Mouse (Mus musculus) embryonic facial prominence, embryonic 15.5 days (tissue): ENCODE measurements around the gene Stx19. TPM values are rescaled to one million over a fixed set of nuclear protein-coding genes. Genes with fewer than 3 reads are reported as not detected.
A peak's percentile ranks its signal among the peaks of the same experiment; 100 is the strongest.

ENCODE experiments used
- ATAC-seq: fragments of 200-750 bp; cut with Nextera tagmentation; 2 replicates; pipeline ENCODE4 v1.8.0; 2017; ENCODE audit warnings: low read depth, moderate TSS enrichment; ENCODE audit not compliant: insufficient number of reproducible peaks, low FRiP score, low TSS enrichment
- H3K27ac ChIP-seq: fragments of 300-500 bp; sonication (generic); replicated peaks from 2 replicates; pipeline ENCODE4 v1.5.1; 2015; ENCODE audit warnings: mild to moderate bottlenecking, inconsistent platforms
- H3K27me3 ChIP-seq: fragments of 300-500 bp; sonication (generic); 2 replicates; pipeline ENCODE4 v1.6.1; 2015; ENCODE audit warnings: inconsistent platforms
- H3K36me3 ChIP-seq: fragments of 300-500 bp; sonication (generic); 2 replicates; pipeline ENCODE4 v1.6.1; 2015; ENCODE audit warnings: mild to moderate bottlenecking, inconsistent platforms
- H3K4me1 ChIP-seq: fragments of 300-500 bp; sonication (generic); 2 replicates; pipeline ENCODE4 v1.6.1; 2015; ENCODE audit warnings: inconsistent platforms
- H3K4me2 ChIP-seq: fragments of 300-500 bp; sonication (generic); replicated peaks from 2 replicates; pipeline ENCODE4 v1.6.1; 2015; ENCODE audit warnings: mild to moderate bottlenecking, inconsistent platforms
- H3K4me3 ChIP-seq: fragments of 300-500 bp; sonication (generic); replicated peaks from 2 replicates; pipeline ENCODE4 v1.5.1; 2015; ENCODE audit warnings: mild to moderate bottlenecking, inconsistent platforms
- H3K9ac ChIP-seq: fragments of 300-500 bp; sonication (generic); 2 replicates; pipeline ENCODE4 v1.6.1; 2015; ENCODE audit warnings: inconsistent platforms
- H3K9me3 ChIP-seq: fragments of 300-500 bp; sonication (generic); replicated peaks from 2 replicates; pipeline ENCODE4 v1.6.1; 2016; ENCODE audit warnings: inconsistent platforms
- WGBS: fragments of 180-500 bp; shearing (Covaris S2); methylation state at CpG from one replicate; pipeline ENCODE4 v1.1.7; 2015; 5-methylcytosine and 5-hydroxymethylcytosine counted together
- polyA plus RNA-seq: library from polyadenylated mRNA; unstranded; fragments of >200 nt; fragmentation: Nextera tagmentation; extraction: Ambion mirVana; gene quantifications from 2 replicates; pipeline ENCODE4 v1.2.1, GENCODE M21; 2015

Stx19 gene
- polyA plus RNA-seq, 1 experiment from 2014 or later = 1.9 TPM

- H3K4me3 ChIP-seq = no peak overlapping the region
- H3K27ac ChIP-seq = no peak overlapping the region
- no peaks in the 10 kb centered on the region for H3K4me1 ChIP-seq
- ATAC-seq = peak; percentile 39; the same call in 1 of the 2 replicates
- no peaks in the 10 kb centered on the region for H3K9me3 ChIP-seq
- H3K36me3 ChIP-seq = peaks cover 12% of the 10 kb centered on the region; the same call in 1 of the 2 replicates
- H3K9ac ChIP-seq = no peak overlapping the region
- no peak overlapping the region for H3K4me2 ChIP-seq
- no peaks in the 10 kb centered on the region for H3K27me3 ChIP-seq
- WGBS = 67% methylated on average over 8 of the region's 8 CpGs
These were observed 7.1 kb upstream of the Stx19 start for GRCm38 (mm10) chr16:62807249-62807979.

GRCm38 (mm10) chr16:62810855-62811254 is 3.6 kb upstream of the Stx19 start:
- Histone ChIP-seq H3K27me3 (no peaks in the 10 kb centered on the region), H3K4me2 (no peak overlapping the region), H3K36me3 (no peaks in the 10 kb centered on the region), H3K27ac (no peak overlapping the region), H3K9ac (no peak overlapping the region), H3K4me3 (no peak overlapping the region), H3K9me3 (no peaks in the 10 kb centered on the region), H3K4me1 (no peaks in the 10 kb centered on the region)
- WGBS = 68% methylated on average over 4 of the region's 4 CpGs
- ATAC-seq = no peak

- no peak overlapping the region; the same call in 1 of the 2 replicates for H3K27ac ChIP-seq
- WGBS = 73% methylated on average over 5 of the region's 5 CpGs
- H3K9me3 ChIP-seq = no peaks in the 10 kb centered on the region
These were observed 686 bp upstream of the Stx19 start for GRCm38 (mm10) chr16:62813790-62814189.

GRCm38 (mm10) chr16:62822472-62822871 is 8.0 kb downstream of the Stx19 start:
- ATAC-seq = no peak
- no peak overlapping the region for H3K4me2 ChIP-seq
- 0 out of 2 replicates have a peak, but pooled peaks cover 4% of the 10 kb centered on the region for H3K36me3 ChIP-seq

More at GRCm38 (mm10) chr16:62813790-62814189, 686 bp upstream of the Stx19 start:
- no peak for ATAC-seq
- Histone ChIP-seq H3K4me1 (no peaks in the 10 kb centered on the region), H3K36me3 (no peaks in the 10 kb centered on the region), H3K27me3 (no peaks in the 10 kb centered on the region), H3K9ac (no peak overlapping the region), H3K4me2 (no peak overlapping the region), H3K4me3 (no peak overlapping the region)

GRCm38 (mm10) chr16:62826156-62827001 is 11.9 kb downstream of the Stx19 start:
- no peaks in the 10 kb centered on the region for H3K27me3 ChIP-seq
- no peak overlapping the region for H3K4me2 ChIP-seq
- no peaks in the 10 kb centered on the region for H3K4me1 ChIP-seq
- H3K4me3 ChIP-seq = no peak overlapping the region
- no peak overlapping the region for H3K9ac ChIP-seq
- WGBS = 72% methylated on average over 12 of the region's 12 CpGs
- 0 out of 2 replicates have a peak, but pooled peaks cover 4% of the 10 kb centered on the region for H3K36me3 ChIP-seq
- ATAC-seq = no peak
- H3K9me3 ChIP-seq = no peaks in the 10 kb centered on the region
- H3K27ac ChIP-seq = no peak overlapping the region

More at GRCm38 (mm10) chr16:62822472-62822871, 8.0 kb downstream of the Stx19 start:
- no peak overlapping the region for H3K9ac ChIP-seq
- H3K4me3 ChIP-seq = no peak overlapping the region
- H3K4me1 ChIP-seq = no peaks in the 10 kb centered on the region
- H3K27ac ChIP-seq = no peak overlapping the region
- no peaks in the 10 kb centered on the region for H3K9me3 ChIP-seq
- no peaks in the 10 kb centered on the region for H3K27me3 ChIP-seq
- 94% methylated on average over 6 of the region's 6 CpGs for WGBS

GRCm38 (mm10) chr16:62832027-62832426 is 17.6 kb downstream of the Stx19 start:
- WGBS = 81% methylated on average over 2 of the region's 2 CpGs
- Histone ChIP-seq H3K4me3 (no peak overlapping the region), H3K36me3 (no peaks in the 10 kb centered on the region), H3K4me1 (no peaks in the 10 kb centered on the region), H3K9me3 (no peaks in the 10 kb centered on the region), H3K27me3 (no peaks in the 10 kb centered on the region), H3K9ac (no peak overlapping the region), H3K4me2 (no peak overlapping the region), H3K27ac (no peak overlapping the region)
- no peak for ATAC-seq

- WGBS = 17% methylated on average over 4 of the region's 4 CpGs
- H3K4me2 ChIP-seq = no peak overlapping the region
- ATAC-seq = no peak
- no peak overlapping the region for H3K27ac ChIP-seq
- no peaks in the 10 kb centered on the region for H3K9me3 ChIP-seq
- H3K9ac ChIP-seq = no peak overlapping the region
- H3K36me3 ChIP-seq = no peaks in the 10 kb centered on the region
- H3K4me1 ChIP-seq = no peaks in the 10 kb centered on the region
- no peaks in the 10 kb centered on the region for H3K27me3 ChIP-seq
- no peak overlapping the region for H3K4me3 ChIP-seq
These were observed 18.0 kb downstream of the Stx19 start for GRCm38 (mm10) chr16:62832481-62832880.

- Histone ChIP-seq H3K4me2 (no peak overlapping the region), H3K4me1 (no peaks in the 10 kb centered on the region), H3K36me3 (no peaks in the 10 kb centered on the region), H3K4me3 (no peak overlapping the region), H3K9me3 (no peaks in the 10 kb centered on the region), H3K9ac (no peak overlapping the region), H3K27ac (no peak overlapping the region), H3K27me3 (no peaks in the 10 kb centered on the region)
- ATAC-seq = no peak
- 60% methylated on average over 3 of the region's 3 CpGs for WGBS
These were observed 19.7 kb downstream of the Stx19 start for GRCm38 (mm10) chr16:62834016-62834735.

- no peak for ATAC-seq
- WGBS = 64% methylated on average over 6 of the region's 6 CpGs
- H3K4me2 ChIP-seq = peak overlapping the region; percentile 1; the same call in 1 of the 2 replicates
These were observed 30.9 kb downstream of the Stx19 start for GRCm38 (mm10) chr16:62845341-62845740.

GRCm38 (mm10) chr16:62846498-62847312 is 32.2 kb downstream of the Stx19 start, which contains the start of gene Arl13b:
Gene Arl13b, minus strand, starts transcription at chr16:62847040.
- H3K9ac ChIP-seq = peak within 1 kb of the TSS; percentile 89
- WGBS = under 1% methylated on average over 52 of the region's 52 CpGs
- no peaks in the 10 kb centered on the region for H3K27me3 ChIP-seq
- no peaks in the 10 kb centered on the region for H3K9me3 ChIP-seq
- peak within 1 kb of the TSS; percentile 96 for H3K4me3 ChIP-seq
- H3K36me3 ChIP-seq = no peaks in the 10 kb centered on the region
- peaks cover 17% of the 10 kb centered on the region for H3K4me1 ChIP-seq
- peak within 1 kb of the TSS; percentile 83 for H3K4me2 ChIP-seq
- peak within 1 kb of the TSS; percentile 90 for H3K27ac ChIP-seq
- ATAC-seq = peak; percentile 100

More at GRCm38 (mm10) chr16:62845341-62845740, 30.9 kb downstream of the Stx19 start:
- H3K4me1 ChIP-seq = peaks cover 17% of the 10 kb centered on the region
- H3K36me3 ChIP-seq = no peaks in the 10 kb centered on the region
- no peaks in the 10 kb centered on the region for H3K27me3 ChIP-seq
- H3K9ac ChIP-seq = no peak overlapping the region
- H3K4me3 ChIP-seq = peak overlapping the region; percentile 96; the same call in 1 of the 2 replicates
- no peaks in the 10 kb centered on the region for H3K9me3 ChIP-seq
- no peak overlapping the region for H3K27ac ChIP-seq
